Mouse (Mus musculus): Measurements from ENCODE around the gene Ndufaf4. TPM values are rescaled to one million over a fixed set of nuclear protein-coding genes. Genes with fewer than 3 reads are reported as not detected.

The Ndufaf4 gene
- total and polyA plus RNA-seq, 2 experiments from 2014 or later: 26.4 to 125 TPM

GRCm38 (mm10) chr4:24894625-24895024, 3.3 kb upstream of the Ndufaf4 start:
- H3K4me1 ChIP-seq (ENCODE audit: control insufficient read depth, insufficient read depth): peaks cover 9% of the 10 kb centered on the region
- no peak overlapping the region for H3K4me3 ChIP-seq (ENCODE audit: low read depth, low read length)
- TF ChIP-seq EP300 (IDR thresholded peaks at IDR 0.05; ENCODE audit: low read depth) (no peak), CTCF (IDR thresholded peaks at IDR 0.05; ENCODE audit: low read depth) (no peak)
- ATAC-seq (ENCODE audit: insufficient read depth, low read depth) (no peak), DNase-seq (ENCODE audit: low spot score) (no peak)
- H3K4me2 ChIP-seq (ENCODE audit: low read depth, low read length): no peak overlapping the region
- H3K27me3 ChIP-seq (ENCODE audit: control insufficient read depth, insufficient read depth, low read length): no peaks in the 10 kb centered on the region
- no peaks in the 10 kb centered on the region for H3K36me3 ChIP-seq (replicated peaks; ENCODE audit: control insufficient read depth, insufficient read depth, low read length)
- H3K9ac ChIP-seq (replicated peaks; ENCODE audit: low read depth, low read length): no peak overlapping the region
- 53% methylated on average over 4 of the region's 4 CpGs for WGBS
- no peaks in the 10 kb centered on the region for H3K9me3 ChIP-seq (replicated peaks; ENCODE audit: control insufficient read depth, low read length)
- H3K27ac ChIP-seq (ENCODE audit: low read depth): no peak overlapping the region

GRCm38 (mm10) chr4:24896829-24897228, 1.1 kb upstream of the Ndufaf4 start:
- H3K36me3 ChIP-seq (replicated peaks; ENCODE audit: control insufficient read depth, insufficient read depth, low read length): peaks cover 14% of the 10 kb centered on the region
- TF ChIP-seq EP300 (IDR thresholded peaks at IDR 0.05; ENCODE audit: low read depth): no peak
- peak; percentile 59 for TF ChIP-seq CTCF (IDR thresholded peaks at IDR 0.05; ENCODE audit: low read depth)
- H3K9ac ChIP-seq (replicated peaks; ENCODE audit: low read depth, low read length): no peak overlapping the region
- no peak overlapping the region for H3K27ac ChIP-seq (ENCODE audit: low read depth)
- no peaks in the 10 kb centered on the region for H3K9me3 ChIP-seq (replicated peaks; ENCODE audit: control insufficient read depth, low read length)
- H3K4me2 ChIP-seq (ENCODE audit: low read depth, low read length): peak overlapping the region; percentile 88; the same call in 1 of the 2 replicates
- 0% methylated on average over 1 of the region's 1 CpGs for WGBS
- ATAC-seq (ENCODE audit: insufficient read depth, low read depth) (no peak), DNase-seq (ENCODE audit: low spot score) (peak; percentile 67)
- H3K27me3 ChIP-seq (ENCODE audit: control insufficient read depth, insufficient read depth, low read length): no peaks in the 10 kb centered on the region
- no peak overlapping the region; the same call in 1 of the 2 replicates for H3K4me3 ChIP-seq (ENCODE audit: low read depth, low read length)
- H3K4me1 ChIP-seq (ENCODE audit: control insufficient read depth, insufficient read depth): peaks cover 9% of the 10 kb centered on the region

- Histone ChIP-seq H3K36me3 (replicated peaks; ENCODE audit: control insufficient read depth, insufficient read depth, low read length) (peaks cover 17% of the 10 kb centered on the region), H3K4me1 (ENCODE audit: control insufficient read depth, insufficient read depth) (peaks cover 9% of the 10 kb centered on the region), H3K27me3 (ENCODE audit: control insufficient read depth, insufficient read depth, low read length) (no peaks in the 10 kb centered on the region), H3K9ac (replicated peaks; ENCODE audit: low read depth, low read length) (peak overlapping the region; percentile 22; the same call in 1 of the 2 replicates), H3K4me3 (ENCODE audit: low read depth, low read length) (peak overlapping the region; percentile 68), H3K9me3 (replicated peaks; ENCODE audit: control insufficient read depth, low read length) (no peaks in the 10 kb centered on the region), H3K27ac (ENCODE audit: low read depth) (no peak overlapping the region), H3K4me2 (ENCODE audit: low read depth, low read length) (peak overlapping the region; percentile 88)
- TF ChIP-seq EP300 (IDR thresholded peaks at IDR 0.05; ENCODE audit: low read depth): no peak
- TF ChIP-seq CTCF (IDR thresholded peaks at IDR 0.05; ENCODE audit: low read depth): no peak
- 15% methylated on average over 7 of the region's 7 CpGs for WGBS
- ATAC-seq (ENCODE audit: insufficient read depth, low read depth): no peak
- DNase-seq (ENCODE audit: low spot score): no peak
Measured at GRCm38 (mm10) chr4:24897351-24897750, 532 bp upstream of the Ndufaf4 start.

GRCm38 (mm10) chr4:24898636-24899035, 753 bp downstream of the Ndufaf4 start:
- no peaks in the 10 kb centered on the region for H3K9me3 ChIP-seq (replicated peaks; ENCODE audit: control insufficient read depth, low read length)
- no peak for TF ChIP-seq CTCF (IDR thresholded peaks at IDR 0.05; ENCODE audit: low read depth)
- no peak for TF ChIP-seq EP300 (IDR thresholded peaks at IDR 0.05; ENCODE audit: low read depth)
- peak overlapping the region; percentile 88 for H3K4me2 ChIP-seq (ENCODE audit: low read depth, low read length)
- H3K27me3 ChIP-seq (ENCODE audit: control insufficient read depth, insufficient read depth, low read length): no peaks in the 10 kb centered on the region
- WGBS: 16% methylated on average over 8 of the region's 8 CpGs
- H3K36me3 ChIP-seq (replicated peaks; ENCODE audit: control insufficient read depth, insufficient read depth, low read length): peaks cover 27% of the 10 kb centered on the region
- peak overlapping the region; percentile 68 for H3K4me3 ChIP-seq (ENCODE audit: low read depth, low read length)
- no peak for ATAC-seq (ENCODE audit: insufficient read depth, low read depth)
- DNase-seq (ENCODE audit: low spot score): no peak
- H3K27ac ChIP-seq (ENCODE audit: low read depth): peak overlapping the region; percentile 88
- peaks cover 9% of the 10 kb centered on the region for H3K4me1 ChIP-seq (ENCODE audit: control insufficient read depth, insufficient read depth)
- H3K9ac ChIP-seq (replicated peaks; ENCODE audit: low read depth, low read length): peak overlapping the region; percentile 89

GRCm38 (mm10) chr4:24899146-24899545, 1.3 kb downstream of the Ndufaf4 start:
- peaks cover 9% of the 10 kb centered on the region for H3K4me1 ChIP-seq (ENCODE audit: control insufficient read depth, insufficient read depth)
- peak overlapping the region; percentile 89 for H3K9ac ChIP-seq (replicated peaks; ENCODE audit: low read depth, low read length)
- H3K4me2 ChIP-seq (ENCODE audit: low read depth, low read length): peak overlapping the region; percentile 88
- no peaks in the 10 kb centered on the region for H3K9me3 ChIP-seq (replicated peaks; ENCODE audit: control insufficient read depth, low read length)
- H3K4me3 ChIP-seq (ENCODE audit: low read depth, low read length): peak overlapping the region; percentile 68
- DNase-seq (ENCODE audit: low spot score) (no peak), ATAC-seq (ENCODE audit: insufficient read depth, low read depth) (no peak)
- H3K27ac ChIP-seq (ENCODE audit: low read depth): no peak overlapping the region
- no peak for TF ChIP-seq CTCF (IDR thresholded peaks at IDR 0.05; ENCODE audit: low read depth)
- no peak for TF ChIP-seq EP300 (IDR thresholded peaks at IDR 0.05; ENCODE audit: low read depth)
- peaks cover 31% of the 10 kb centered on the region for H3K36me3 ChIP-seq (replicated peaks; ENCODE audit: control insufficient read depth, insufficient read depth, low read length)
- no peaks in the 10 kb centered on the region for H3K27me3 ChIP-seq (ENCODE audit: control insufficient read depth, insufficient read depth, low read length)
- WGBS: 28% methylated on average over 4 of the region's 4 CpGs

GRCm38 (mm10) chr4:24907745-24908144, 9.9 kb downstream of the Ndufaf4 start:
- H3K9ac ChIP-seq (replicated peaks; ENCODE audit: low read depth, low read length): no peak overlapping the region
- DNase-seq (ENCODE audit: low spot score) (no peak), ATAC-seq (ENCODE audit: insufficient read depth, low read depth) (no peak)
- H3K27ac ChIP-seq (ENCODE audit: low read depth): no peak overlapping the region
- peaks cover 14% of the 10 kb centered on the region; the same call in 1 of the 2 replicates for H3K36me3 ChIP-seq (replicated peaks; ENCODE audit: control insufficient read depth, insufficient read depth, low read length)
- no peaks in the 10 kb centered on the region for H3K9me3 ChIP-seq (replicated peaks; ENCODE audit: control insufficient read depth, low read length)
- H3K4me3 ChIP-seq (ENCODE audit: low read depth, low read length): no peak overlapping the region
- no peaks in the 10 kb centered on the region for H3K4me1 ChIP-seq (ENCODE audit: control insufficient read depth, insufficient read depth)
- H3K4me2 ChIP-seq (ENCODE audit: low read depth, low read length): no peak overlapping the region
- TF ChIP-seq EP300 (IDR thresholded peaks at IDR 0.05; ENCODE audit: low read depth) (no peak), CTCF (IDR thresholded peaks at IDR 0.05; ENCODE audit: low read depth) (peak; percentile 31; the same call in 1 of the 2 replicates)
- WGBS: 54% methylated on average over 3 of the region's 3 CpGs
- no peaks in the 10 kb centered on the region for H3K27me3 ChIP-seq (ENCODE audit: control insufficient read depth, insufficient read depth, low read length)
